Mouse (Mus musculus) embryonic facial prominence, embryonic 14.5 days (tissue): ENCODE results near the gene Cops9. TPM values are rescaled to one million over a fixed set of nuclear protein-coding genes. Genes with fewer than 3 reads are reported as not detected.

Experiments used
- ATAC-seq: fragments of 200-750 bp; cut with Nextera tagmentation; 2 replicates; pipeline ENCODE4 v1.8.0; 2017; ENCODE audit warnings: low read depth, moderate number of reproducible peaks, moderate TSS enrichment
- DNase-seq: peaks from one replicate; pipeline ENCODE4 v3.0.0-alpha.2; 2015; ENCODE audit warnings: low spot score
- H3K27ac ChIP-seq: fragments of 300-500 bp; sonication (generic); replicated peaks from 2 replicates; pipeline ENCODE4 v1.5.1; 2014; ENCODE audit warnings: low read depth, mild to moderate bottlenecking, low read length, moderate library complexity
- H3K27me3 ChIP-seq: fragments of 300-500 bp; sonication (generic); replicated peaks from 2 replicates; pipeline ENCODE4 v1.6.1; 2014; ENCODE audit warnings: low read length; ENCODE audit not compliant: control insufficient read depth, insufficient read depth
- H3K36me3 ChIP-seq: fragments of 300-500 bp; sonication (generic); 2 replicates; pipeline ENCODE4 v1.6.1; 2014; ENCODE audit warnings: low read length, mixed read lengths; ENCODE audit not compliant: control insufficient read depth, insufficient read depth
- H3K4me1 ChIP-seq: fragments of 300-500 bp; sonication (generic); 2 replicates; pipeline ENCODE4 v1.6.1; 2014; ENCODE audit warnings: antibody characterized with exemption, low read length; ENCODE audit not compliant: control insufficient read depth, insufficient read depth
- H3K4me2 ChIP-seq: fragments of 300-500 bp; sonication (generic); 2 replicates; pipeline ENCODE4 v1.6.1; 2014; ENCODE audit warnings: low read depth, mild to moderate bottlenecking, low read length, moderate library complexity, mixed read lengths
- H3K4me3 ChIP-seq: fragments of 300-500 bp; sonication (generic); 2 replicates; pipeline ENCODE4 v1.5.1; 2014; ENCODE audit warnings: low read depth, mild to moderate bottlenecking, low read length
- H3K9ac ChIP-seq: fragments of 300-500 bp; sonication (generic); 2 replicates; pipeline ENCODE4 v1.6.1; 2014; ENCODE audit warnings: low read depth, mild to moderate bottlenecking, low read length, moderate library complexity, mixed read lengths
- H3K9me3 ChIP-seq: fragments of 300-500 bp; sonication (generic); 2 replicates; pipeline ENCODE4 v1.6.1; 2016; ENCODE audit warnings: low read length; ENCODE audit not compliant: control insufficient read depth
- WGBS: fragments of 180-500 bp; shearing (Covaris S2); extraction: QIAGEN DNeasy Blood & Tissue Kit; methylation state at CpG from one replicate; pipeline ENCODE4 v1.1.7; 2014; 5-methylcytosine and 5-hydroxymethylcytosine counted together
- polyA plus RNA-seq: library from polyadenylated mRNA; unstranded; fragments of >200 nt; fragmentation: Nextera tagmentation; extraction: Ambion mirVana; gene quantifications from 2 replicates; pipeline ENCODE4 v1.2.1, GENCODE M21; 2014

Cops9 gene
- polyA plus RNA-seq, 1 experiment from 2014 or later: 478 TPM

DNA sequence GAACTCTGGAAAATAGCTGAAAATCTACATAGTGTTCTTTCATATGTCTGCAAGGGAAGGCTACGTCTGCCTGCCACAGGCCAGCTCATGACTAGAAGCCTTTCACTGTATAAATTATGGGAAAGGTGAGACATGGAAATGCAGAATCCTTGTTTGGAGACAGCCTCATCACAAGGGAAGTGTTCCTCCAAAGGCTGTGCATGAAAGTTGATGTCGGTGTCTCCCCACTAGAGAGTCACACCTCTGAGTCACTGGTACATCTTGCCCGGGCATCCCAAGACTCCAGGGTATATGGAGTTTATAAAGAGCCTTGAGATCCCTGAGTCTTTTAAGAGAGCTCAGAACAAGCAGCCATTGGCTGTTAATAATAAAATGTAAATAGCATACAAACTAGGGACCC, 11.4 kb upstream of the Cops9 start:
- Histone ChIP-seq H3K4me2 (no peak overlapping the region), H3K36me3 (no peaks in the 10 kb centered on the region), H3K27me3 (no peaks in the 10 kb centered on the region), H3K9me3 (no peaks in the 10 kb centered on the region), H3K27ac (no peak overlapping the region), H3K4me1 (no peaks in the 10 kb centered on the region), H3K9ac (no peak overlapping the region), H3K4me3 (no peak overlapping the region)
- ATAC-seq (no peak), DNase-seq (no peak)
- 84% methylated on average over 3 of the region's 3 CpGs for WGBS

DNA sequence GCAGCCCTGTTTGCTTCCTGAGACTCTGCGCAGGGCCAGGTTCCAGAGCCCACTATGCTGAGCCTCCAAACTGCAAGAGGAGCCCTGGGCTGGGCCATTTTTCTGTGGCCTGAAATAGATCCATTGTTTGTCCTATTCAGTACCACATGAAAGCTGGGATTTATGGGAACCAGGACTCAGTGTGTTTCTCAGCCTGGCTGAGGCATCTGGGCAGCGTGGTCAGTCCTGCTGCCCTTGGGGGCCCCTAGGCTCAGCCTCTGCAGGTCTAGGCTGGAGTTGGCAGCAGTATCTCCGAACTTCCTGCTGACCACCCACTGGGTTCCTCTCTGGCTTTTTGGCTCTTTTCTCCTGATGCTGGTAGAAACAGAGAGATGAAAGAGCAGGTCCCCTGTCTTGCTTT, 9.7 kb upstream of the Cops9 start:
- no peak overlapping the region for H3K4me2 ChIP-seq
- ATAC-seq: no peak
- no peaks in the 10 kb centered on the region for H3K9me3 ChIP-seq
- H3K36me3 ChIP-seq: no peaks in the 10 kb centered on the region
- H3K9ac ChIP-seq: no peak overlapping the region
- H3K27me3 ChIP-seq: no peaks in the 10 kb centered on the region
- 55% methylated on average over 3 of the region's 3 CpGs for WGBS
- no peak overlapping the region for H3K27ac ChIP-seq
- 0 out of 2 replicates have a peak, but pooled peaks cover 3% of the 10 kb centered on the region for H3K4me1 ChIP-seq
- no peak overlapping the region for H3K4me3 ChIP-seq
- DNase-seq: no peak

DNA sequence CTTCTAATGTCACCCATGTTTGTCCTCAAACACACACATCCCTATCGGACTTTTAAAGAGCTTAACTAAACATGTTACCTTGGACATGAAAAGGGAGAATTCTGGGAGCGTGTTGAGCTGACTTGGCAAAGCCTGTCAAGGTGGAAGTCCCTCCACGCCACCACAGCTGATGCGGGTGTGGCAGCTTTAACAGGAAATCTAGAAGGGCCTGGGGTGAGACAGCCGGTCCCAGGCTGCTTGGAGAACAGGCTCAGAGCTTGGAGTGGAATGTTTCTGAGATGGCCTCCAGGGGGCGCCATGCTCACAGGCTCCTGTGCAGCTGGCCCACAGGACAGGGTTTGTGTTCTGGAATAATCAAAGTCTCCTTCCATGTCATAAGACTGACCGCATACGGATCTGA, 6.9 kb upstream of the Cops9 start, which contains the start of gene Otos:
TSS of gene Otos (minus strand) at position 169 of the 400 bp plus-strand sequence.
- Histone ChIP-seq H3K36me3 (no peaks in the 10 kb centered on the region), H3K9me3 (no peaks in the 10 kb centered on the region), H3K4me3 (no peak within 1 kb of the TSS), H3K4me1 (0 out of 2 replicates have a peak, but pooled peaks cover 3% of the 10 kb centered on the region), H3K27ac (no peak within 1 kb of the TSS), H3K27me3 (no peaks in the 10 kb centered on the region), H3K4me2 (no peak within 1 kb of the TSS), H3K9ac (peak within 1 kb of the TSS; percentile 27; the same call in 1 of the 2 replicates)
- WGBS: 18% methylated on average over 8 of the region's 8 CpGs
- peak; percentile 81 for ATAC-seq
- peak; percentile 83 for DNase-seq

DNA sequence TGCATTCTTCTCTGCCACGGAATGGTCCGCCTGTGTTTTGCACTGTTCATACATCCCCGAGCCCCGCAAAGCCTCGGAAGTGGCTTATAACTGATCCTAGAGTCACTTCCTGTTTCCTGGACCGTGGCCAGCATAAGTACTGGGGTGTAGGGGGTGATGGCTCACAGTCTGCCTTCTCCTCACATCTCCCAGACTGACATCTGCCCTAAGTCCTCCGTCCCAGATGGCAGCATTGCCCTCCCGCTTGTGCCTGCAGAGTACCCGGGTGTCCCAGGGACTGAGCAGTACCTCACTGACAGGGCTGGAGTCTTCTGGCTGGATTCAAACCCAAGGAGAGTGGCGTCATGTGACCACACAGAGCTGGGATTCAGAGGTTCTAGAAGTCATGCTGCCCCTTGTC, 6.4 kb upstream of the Cops9 start:
- Histone ChIP-seq H3K9ac (no peak overlapping the region), H3K9me3 (no peaks in the 10 kb centered on the region), H3K36me3 (no peaks in the 10 kb centered on the region), H3K4me2 (no peak overlapping the region), H3K4me1 (0 out of 2 replicates have a peak, but pooled peaks cover 3% of the 10 kb centered on the region), H3K27me3 (no peaks in the 10 kb centered on the region), H3K4me3 (no peak overlapping the region), H3K27ac (no peak overlapping the region)
- DNase-seq (no peak), ATAC-seq (no peak)
- WGBS: 43% methylated on average over 10 of the region's 10 CpGs

DNA sequence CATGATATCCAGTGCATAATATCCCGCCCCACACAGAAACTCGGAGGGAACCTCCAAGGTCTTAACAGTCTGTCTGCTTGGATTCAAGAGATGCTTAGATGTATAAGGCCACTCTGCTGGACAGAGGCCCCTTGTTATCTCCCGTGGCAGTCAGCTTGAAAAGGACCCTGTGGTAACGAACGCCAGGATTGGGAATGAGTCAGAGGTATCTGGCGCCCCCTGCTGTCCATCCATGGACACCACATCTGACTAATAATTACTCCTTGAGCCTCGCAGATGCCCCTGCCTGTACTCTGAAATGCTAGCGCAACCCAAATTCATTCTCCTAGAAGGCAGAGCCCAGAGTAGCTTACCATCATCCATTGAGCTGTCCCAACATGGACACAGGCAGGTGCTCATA, 6.0 kb upstream of the Cops9 start:
- no peak overlapping the region for H3K4me2 ChIP-seq
- peak overlapping the region; percentile 27; the same call in 1 of the 2 replicates for H3K9ac ChIP-seq
- H3K27me3 ChIP-seq: no peaks in the 10 kb centered on the region
- H3K9me3 ChIP-seq: no peaks in the 10 kb centered on the region
- DNase-seq (peak; percentile 70), ATAC-seq (peak; percentile 9; the same call in 1 of the 2 replicates)
- WGBS: 9% methylated on average over 8 of the region's 8 CpGs
- H3K4me1 ChIP-seq: 0 out of 2 replicates have a peak, but pooled peaks cover 3% of the 10 kb centered on the region
- H3K27ac ChIP-seq: no peak overlapping the region
- no peak overlapping the region for H3K4me3 ChIP-seq
- H3K36me3 ChIP-seq: no peaks in the 10 kb centered on the region

DNA sequence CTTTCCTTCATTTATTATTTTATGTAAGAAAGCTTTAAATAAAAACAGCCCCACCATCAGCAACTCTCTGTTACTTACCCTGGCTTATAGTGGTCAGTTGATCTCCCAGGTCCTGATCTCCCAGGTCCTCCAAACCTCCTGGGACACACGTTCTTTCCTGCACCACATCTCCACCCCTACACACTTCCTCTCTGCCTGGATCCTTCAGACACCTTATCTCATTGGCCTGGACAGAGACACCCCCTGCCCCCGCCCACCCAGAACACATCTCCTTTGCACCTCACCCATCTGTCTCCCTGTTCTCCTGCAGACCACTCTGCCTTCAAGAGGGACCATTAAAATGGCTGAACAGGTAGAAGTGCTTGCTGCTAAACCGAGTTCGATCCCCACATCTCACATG, 5.2 kb upstream of the Cops9 start:
- Histone ChIP-seq H3K4me1 (0 out of 2 replicates have a peak, but pooled peaks cover 7% of the 10 kb centered on the region), H3K4me3 (no peak overlapping the region), H3K9ac (no peak overlapping the region), H3K9me3 (no peaks in the 10 kb centered on the region), H3K36me3 (no peaks in the 10 kb centered on the region), H3K27me3 (no peaks in the 10 kb centered on the region), H3K27ac (no peak overlapping the region), H3K4me2 (no peak overlapping the region)
- no peak for ATAC-seq
- WGBS: 66% methylated on average over 4 of the region's 4 CpGs
- DNase-seq: no peak

DNA sequence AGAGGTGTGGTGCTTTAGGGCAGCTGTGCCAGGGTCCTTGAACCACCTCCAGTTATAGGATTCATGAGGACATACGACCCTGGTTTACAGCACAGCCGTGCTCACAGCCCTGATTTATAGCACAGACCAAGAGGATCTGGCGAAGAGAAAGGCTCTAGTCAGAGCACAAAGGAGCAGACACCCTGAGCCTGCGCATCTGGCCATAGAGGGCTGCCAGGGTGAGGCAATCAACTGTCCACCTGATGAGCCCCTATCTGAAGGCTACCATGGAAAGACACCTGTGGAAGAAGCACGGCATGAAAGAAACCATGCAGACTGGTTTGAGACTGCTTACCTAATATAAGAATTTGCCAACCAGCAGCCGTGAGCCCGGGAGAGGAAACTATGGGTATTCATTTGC, 4.8 kb upstream of the Cops9 start:
- WGBS: 79% methylated on average over 7 of the region's 7 CpGs
- 0 out of 2 replicates have a peak, but pooled peaks cover 7% of the 10 kb centered on the region for H3K4me1 ChIP-seq
- ATAC-seq: no peak
- DNase-seq: no peak
- no peak overlapping the region for H3K27ac ChIP-seq
- H3K4me3 ChIP-seq: no peak overlapping the region
- H3K4me2 ChIP-seq: no peak overlapping the region
- H3K9me3 ChIP-seq: no peaks in the 10 kb centered on the region
- H3K27me3 ChIP-seq: no peaks in the 10 kb centered on the region
- H3K9ac ChIP-seq: no peak overlapping the region
- H3K36me3 ChIP-seq: no peaks in the 10 kb centered on the region

DNA sequence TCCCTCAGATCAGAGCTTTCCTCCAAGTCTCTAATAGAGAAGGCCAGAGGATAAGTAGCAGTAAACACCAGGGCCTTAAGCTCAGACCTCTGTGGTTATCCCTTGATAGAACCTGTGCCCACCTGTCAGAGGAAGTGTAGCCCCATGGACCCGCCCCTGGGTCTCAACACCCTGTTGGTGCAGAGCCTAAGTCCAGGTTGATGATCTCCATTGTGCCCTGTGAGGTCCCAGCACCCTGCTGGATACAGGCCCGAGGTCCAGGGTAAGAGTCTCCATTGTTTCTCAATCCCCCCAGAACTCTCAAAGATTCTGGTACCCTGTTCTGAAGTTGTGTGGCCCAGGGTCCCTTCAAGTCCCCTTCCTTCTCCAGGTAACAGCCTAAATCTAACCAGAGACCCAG, 4.3 kb upstream of the Cops9 start:
- no peak for DNase-seq
- Histone ChIP-seq H3K9ac (no peak overlapping the region), H3K4me2 (no peak overlapping the region), H3K36me3 (no peaks in the 10 kb centered on the region), H3K9me3 (no peaks in the 10 kb centered on the region), H3K27ac (no peak overlapping the region), H3K4me1 (peaks cover 8% of the 10 kb centered on the region), H3K27me3 (no peaks in the 10 kb centered on the region), H3K4me3 (no peak overlapping the region)
- 37% methylated on average over 2 of the region's 2 CpGs for whole genome bisulfite sequencing
- no peak for ATAC-seq

DNA sequence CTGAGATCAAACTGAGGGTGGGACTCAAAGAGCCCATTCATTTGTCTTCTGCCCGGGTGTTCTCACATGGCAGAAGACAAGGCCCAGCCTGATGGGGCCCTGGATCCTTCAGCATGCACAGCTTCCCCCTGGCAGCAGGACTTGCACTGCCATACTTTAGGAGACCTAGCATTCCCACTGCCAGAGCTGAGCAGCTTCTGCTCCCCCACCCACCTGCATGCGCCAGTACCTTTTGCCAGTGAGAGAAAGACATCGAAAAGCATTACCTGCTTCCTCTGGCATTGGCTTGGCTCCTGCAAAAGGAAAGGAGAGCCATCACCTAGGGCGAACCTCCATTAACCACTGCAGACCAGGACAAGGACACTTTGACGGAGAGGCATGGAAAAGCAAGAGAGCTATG, 3.1 kb upstream of the Cops9 start:
- Histone ChIP-seq H3K9me3 (no peaks in the 10 kb centered on the region), H3K36me3 (no peaks in the 10 kb centered on the region), H3K27ac (no peak overlapping the region), H3K9ac (no peak overlapping the region), H3K4me1 (peaks cover 16% of the 10 kb centered on the region), H3K4me2 (no peak overlapping the region), H3K4me3 (no peak overlapping the region), H3K27me3 (no peaks in the 10 kb centered on the region)
- DNase-seq: no peak
- WGBS: 81% methylated on average over 5 of the region's 5 CpGs
- no peak for ATAC-seq
